9 mouse cellular contexts compared by ENCODE assay signal in genomic region chr7:3304298-3304697, GRCm38 (mm10). TPM values are rescaled to one million over a fixed set of nuclear protein-coding genes. Genes with fewer than 3 reads are reported as not detected.
DNase-seq lines count a peak whose midpoint lies in the region; ATAC-seq lines count a peak whose summit lies in the region.
"Had no signal": no experiment of that assay in that cellular context is flagged by ENCODE, and none has a peak within 500 bp of the region (broad histone marks: within the 10 kb centered on the region; RNA-seq: fewer than 3 reads in every experiment).

No protein-coding gene starts in this region.

- 6% methylated on average over 10 of the region's 10 CpGs for WGBS in kidney, embryonic 15.5 days
- WGBS in kidney, embryonic 16.5 days: 0% methylated on average over 10 of the region's 10 CpGs
- 5% methylated on average over 8 of the region's 10 CpGs for WGBS in hindbrain, embryonic 13.5 days
- 4% methylated on average over 10 of the region's 10 CpGs for WGBS in midbrain, embryonic 15.5 days

- H3K4me2 ChIP-seq in kidney, embryonic 15.5 days: peak overlapping the region; percentile 74; the same call in 1 of the 2 replicates
- H3K4me2 ChIP-seq in kidney, embryonic 16.5 days (replicated peaks; ENCODE audit: low read depth, low read length): no peak overlapping the region
- peak overlapping the region; percentile 72 for H3K4me2 ChIP-seq in hindbrain, embryonic 13.5 days
- H3K4me2 ChIP-seq in midbrain, embryonic 15.5 days: peak overlapping the region; percentile 93

- no peak overlapping the region for H3K9ac ChIP-seq in kidney, embryonic 15.5 days
- no peak overlapping the region for H3K9ac ChIP-seq in kidney, embryonic 16.5 days (replicated peaks; ENCODE audit: low read length)
- H3K9ac ChIP-seq in hindbrain, embryonic 13.5 days: peak overlapping the region; percentile 46
- peak overlapping the region; percentile 53 for H3K9ac ChIP-seq in midbrain, embryonic 15.5 days
- H3K9ac ChIP-seq: lung, embryonic 15.5 days had no signal

- peak; percentile 36 for DNase-seq in cerebellum, adult 8-10 months
- no peak for DNase-seq in urinary bladder, postnatal 14 days (ENCODE audit: low spot score)
- no peak for DNase-seq in gastrocnemius, postnatal 36 days
- no peak for DNase-seq in lung, postnatal 14 days

- peaks cover 61% of the 10 kb centered on the region for H3K27me3 ChIP-seq in kidney, embryonic 15.5 days
- peaks cover 46% of the 10 kb centered on the region for H3K27me3 ChIP-seq in kidney, embryonic 16.5 days (ENCODE audit: insufficient read depth, low read length)
- peaks cover 64% of the 10 kb centered on the region for H3K27me3 ChIP-seq in hindbrain, embryonic 13.5 days
- peaks cover 20% of the 10 kb centered on the region for H3K27me3 ChIP-seq in midbrain, embryonic 15.5 days (replicated peaks)

- no peak overlapping the region for H3K27ac ChIP-seq in kidney, embryonic 15.5 days
- no peak overlapping the region for H3K27ac ChIP-seq in kidney, embryonic 16.5 days (ENCODE audit: low read length)
- H3K27ac ChIP-seq in hindbrain, embryonic 13.5 days: no peak overlapping the region
- H3K27ac ChIP-seq in midbrain, embryonic 15.5 days: no peak overlapping the region
- H3K27ac ChIP-seq: lung, embryonic 15.5 days had no signal

- no peaks in the 10 kb centered on the region for H3K9me3 ChIP-seq in kidney, embryonic 15.5 days (replicated peaks)
- no peaks in the 10 kb centered on the region for H3K9me3 ChIP-seq in kidney, embryonic 16.5 days (ENCODE audit: low read length)
- no peaks in the 10 kb centered on the region for H3K9me3 ChIP-seq in hindbrain, embryonic 13.5 days
- H3K9me3 ChIP-seq in midbrain, embryonic 15.5 days: no peaks in the 10 kb centered on the region
- H3K9me3 ChIP-seq: lung, embryonic 15.5 days had no signal

- peaks cover 11% of the 10 kb centered on the region; the same call in 1 of the 2 replicates for H3K36me3 ChIP-seq in kidney, embryonic 15.5 days
- no peaks in the 10 kb centered on the region for H3K36me3 ChIP-seq in kidney, embryonic 16.5 days (ENCODE audit: insufficient read depth, low read length)
- H3K36me3 ChIP-seq in hindbrain, embryonic 13.5 days: peaks cover 4% of the 10 kb centered on the region
- 0 out of 2 replicates have a peak, but pooled peaks cover 4% of the 10 kb centered on the region for H3K36me3 ChIP-seq in midbrain, embryonic 15.5 days (replicated peaks)

- ATAC-seq in kidney, embryonic 15.5 days (replicated peaks; ENCODE audit: low FRiP score): no peak
- no peak for ATAC-seq in kidney, embryonic 16.5 days (ENCODE audit: low FRiP score, low TSS enrichment)
- ATAC-seq in hindbrain, embryonic 13.5 days (ENCODE audit: low FRiP score): peak; percentile 47; the same call in 1 of the 2 replicates
- ATAC-seq in midbrain, embryonic 15.5 days (replicated peaks): peak; percentile 49

- intact Hi-C loops in gastrocnemius, postnatal 36 days (cut with DNase I): no loop called here

- H3K4me1 ChIP-seq in kidney, embryonic 15.5 days: peaks cover 31% of the 10 kb centered on the region
- H3K4me1 ChIP-seq in kidney, embryonic 16.5 days (ENCODE audit: insufficient read depth, low read length): peaks cover 24% of the 10 kb centered on the region
- H3K4me1 ChIP-seq in hindbrain, embryonic 13.5 days (replicated peaks): peaks cover 35% of the 10 kb centered on the region
- peaks cover 39% of the 10 kb centered on the region for H3K4me1 ChIP-seq in midbrain, embryonic 15.5 days

- 0 out of 2 replicates have a peak overlapping the region, but pooled peaks have one; percentile 40 for H3K4me3 ChIP-seq in kidney, embryonic 15.5 days (replicated peaks)
- no peak overlapping the region for H3K4me3 ChIP-seq in kidney, embryonic 16.5 days (ENCODE audit: low read length)
- peak overlapping the region; percentile 44 for H3K4me3 ChIP-seq in hindbrain, embryonic 13.5 days
- peak overlapping the region; percentile 48 for H3K4me3 ChIP-seq in midbrain, embryonic 15.5 days

RNA-seq across cellular contexts. Expression of gene Prkcg, which starts 15.3 kb away (rescaled TPM):
- polyA plus RNA-seq in kidney, embryonic 15.5 days (2015; fragmentation: Nextera tagmentation; extraction: Ambion mirVana): 0.06 and 0.27 TPM in 2 replicates
- polyA plus RNA-seq in kidney, embryonic 16.5 days (2015; fragmentation: Nextera tagmentation; extraction: Ambion mirVana): 0.14 and 0.23 TPM in 2 replicates
- polyA plus RNA-seq in hindbrain, embryonic 13.5 days (2015; fragmentation: Nextera tagmentation; extraction: Ambion mirVana): 0.81 and 0.83 TPM in 2 replicates
- 2.3 and 2.4 TPM in 2 replicates for polyA plus RNA-seq in midbrain, embryonic 15.5 days (2015; fragmentation: Nextera tagmentation; extraction: Ambion mirVana)
- 1 to 10 TPM in 1 of 2 experiments, under 1 TPM in 1; 0.99 to 1.2 TPM for total RNA-seq in gastrocnemius, postnatal 36 days (2021)

RNA-seq across cellular contexts. Expression of gene Myadm, which starts 15.4 kb away (rescaled TPM):
- polyA plus RNA-seq in kidney, embryonic 15.5 days (2015; fragmentation: Nextera tagmentation; extraction: Ambion mirVana): 78.3 and 93.8 TPM in 2 replicates
- polyA plus RNA-seq in kidney, embryonic 16.5 days (2015; fragmentation: Nextera tagmentation; extraction: Ambion mirVana): 95.0 and 108 TPM in 2 replicates
- 29.0 and 29.8 TPM in 2 replicates for polyA plus RNA-seq in hindbrain, embryonic 13.5 days (2015; fragmentation: Nextera tagmentation; extraction: Ambion mirVana)
- 33.3 and 34.5 TPM in 2 replicates for polyA plus RNA-seq in midbrain, embryonic 15.5 days (2015; fragmentation: Nextera tagmentation; extraction: Ambion mirVana)
- 10 to 100 TPM; 26.8 to 30.9 TPM for total RNA-seq in gastrocnemius, postnatal 36 days (2021)

RNA-seq across cellular contexts. Expression of gene Cacng7, which starts 28.5 kb away (rescaled TPM):
- 0.90 and 1.00 TPM in 2 replicates for polyA plus RNA-seq in kidney, embryonic 15.5 days (2015; fragmentation: Nextera tagmentation; extraction: Ambion mirVana)
- polyA plus RNA-seq in kidney, embryonic 16.5 days (2015; fragmentation: Nextera tagmentation; extraction: Ambion mirVana): 0.81 and 0.92 TPM in 2 replicates
- 4.3 and 4.7 TPM in 2 replicates for polyA plus RNA-seq in hindbrain, embryonic 13.5 days (2015; fragmentation: Nextera tagmentation; extraction: Ambion mirVana)
- 4.0 TPM in 2 replicates for polyA plus RNA-seq in midbrain, embryonic 15.5 days (2015; fragmentation: Nextera tagmentation; extraction: Ambion mirVana)
- 1 to 10 TPM; 9.0 to 9.7 TPM for total RNA-seq in gastrocnemius, postnatal 36 days (2021)

RNA-seq across cellular contexts. Expression of gene Nlrp12, which starts 54.8 kb away (rescaled TPM):
- 0.03 TPM in 2 replicates for polyA plus RNA-seq in kidney, embryonic 15.5 days (2015; fragmentation: Nextera tagmentation; extraction: Ambion mirVana)
- polyA plus RNA-seq in kidney, embryonic 16.5 days (2015; fragmentation: Nextera tagmentation; extraction: Ambion mirVana): not detected in 2 replicates
- 0.05 TPM in 1 of 2 replicates, not detected in the other for polyA plus RNA-seq in hindbrain, embryonic 13.5 days (2015; fragmentation: Nextera tagmentation; extraction: Ambion mirVana)
- 0.05 TPM in 2 replicates for polyA plus RNA-seq in midbrain, embryonic 15.5 days (2015; fragmentation: Nextera tagmentation; extraction: Ambion mirVana)
- total RNA-seq in gastrocnemius, postnatal 36 days (2021): not detected

Comparison
In these comparisons a context has a peak if more than half of its experiments do, and no peak if none do; other contexts are left out.
1. ATAC-seq: peak in hindbrain, embryonic 13.5 days (single experiment) and midbrain, embryonic 15.5 days (single experiment); none in kidney, embryonic 15.5 days (single experiment) and kidney, embryonic 16.5 days (single experiment).
2. H3K9ac ChIP-seq: peak in hindbrain, embryonic 13.5 days (single experiment) and midbrain, embryonic 15.5 days (single experiment); none in kidney, embryonic 15.5 days (single experiment) and kidney, embryonic 16.5 days (single experiment).